Mouse (Mus musculus): Measurements from ENCODE around the gene Shbg.
A peak's percentile ranks its signal among the peaks of the same experiment; 100 is the strongest.
"Not testable (repeated sequence)": the region's sequence is repeated elsewhere in the genome, so short reads cannot be mapped to it uniquely, and the experiment has no call there.

The Shbg gene

DNA sequence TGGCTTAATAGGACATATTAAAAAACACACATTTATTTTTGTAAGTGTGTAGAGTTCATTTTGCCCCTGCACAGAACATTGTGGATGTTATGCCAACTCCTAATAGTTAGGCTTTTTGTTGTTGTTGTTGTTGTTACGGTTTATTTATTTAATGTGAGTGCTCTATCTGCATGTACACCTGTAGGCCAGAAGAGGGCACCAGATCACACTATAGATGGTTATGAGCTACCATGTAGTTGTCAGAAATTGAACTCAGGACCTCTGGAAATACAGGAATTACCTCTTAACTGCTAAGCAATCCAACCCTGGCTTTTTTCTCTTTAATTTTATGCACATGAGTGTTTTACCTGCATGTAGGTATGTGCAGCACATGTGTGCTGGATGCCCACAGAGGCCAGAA lies 12.1 kb upstream of the Shbg start:
- DNase-seq = peak; percentile 21

GRCm38 (mm10) chr11:69628286-69628685 lies 10.6 kb upstream of the Shbg start:
- peak; percentile 89 for DNase-seq

DNA sequence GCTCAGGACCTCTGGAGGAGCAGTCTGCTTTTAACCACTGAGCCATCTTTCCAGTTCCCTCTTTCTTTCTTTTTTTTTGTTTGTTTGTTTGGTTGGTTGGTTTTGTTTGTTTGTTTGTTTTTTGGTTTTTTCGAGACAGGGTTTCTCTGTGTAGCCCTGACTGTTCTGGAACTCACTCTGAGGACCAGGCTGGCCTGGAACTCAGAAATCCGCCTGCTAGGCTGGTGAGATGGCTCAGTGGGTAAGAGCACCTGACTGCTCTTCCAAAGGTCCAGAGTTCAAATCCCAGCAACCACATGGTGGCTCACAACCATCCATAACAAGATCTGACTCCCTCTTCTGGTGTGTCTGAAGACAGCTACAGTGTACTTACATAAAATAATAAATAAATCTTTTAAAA lies 6.6 kb upstream of the Shbg start:
- DNase-seq = not testable (repeated sequence)

DNA sequence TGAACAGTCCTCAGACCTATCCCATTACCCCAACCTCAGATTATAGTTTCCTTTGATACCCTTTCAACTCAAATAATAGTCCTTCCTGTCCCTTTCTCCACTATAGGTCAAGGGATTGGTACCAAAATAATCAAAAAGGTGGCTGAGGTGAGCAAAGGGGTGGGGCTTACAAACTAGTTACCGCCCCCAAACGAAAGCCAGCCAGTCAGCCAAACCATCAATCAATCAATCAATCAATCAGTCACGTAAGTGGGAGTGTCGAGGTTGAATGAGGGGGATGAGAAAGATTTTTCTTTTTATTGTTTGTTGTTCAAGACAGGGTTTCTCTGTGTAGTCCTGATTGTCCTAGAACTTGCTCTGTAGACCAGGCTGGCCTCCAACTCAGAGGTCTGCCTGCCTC lies 5.3 kb upstream of the Shbg start:
- no peak for DNase-seq

DNA sequence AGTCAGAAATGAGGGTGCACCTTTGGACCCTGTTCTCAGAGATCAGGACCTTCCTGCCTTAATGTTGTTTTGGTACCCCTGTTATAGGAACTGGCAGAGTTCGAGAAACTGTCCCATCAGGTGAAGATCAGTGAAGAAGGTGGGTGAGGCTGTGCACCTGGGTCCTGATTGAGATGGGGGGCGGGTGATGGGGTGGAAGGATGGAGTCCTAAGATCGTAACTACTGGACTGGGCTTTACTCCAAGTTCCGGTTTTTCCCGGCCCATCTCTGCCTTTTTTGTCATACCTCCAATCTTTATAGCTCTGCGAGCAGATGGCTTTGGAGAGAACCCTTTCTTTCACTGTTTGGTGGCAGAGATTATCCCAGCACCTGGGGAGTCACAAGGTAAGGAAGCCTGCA lies 4.7 kb upstream of the Shbg start:
- DNase-seq = no peak

DNA sequence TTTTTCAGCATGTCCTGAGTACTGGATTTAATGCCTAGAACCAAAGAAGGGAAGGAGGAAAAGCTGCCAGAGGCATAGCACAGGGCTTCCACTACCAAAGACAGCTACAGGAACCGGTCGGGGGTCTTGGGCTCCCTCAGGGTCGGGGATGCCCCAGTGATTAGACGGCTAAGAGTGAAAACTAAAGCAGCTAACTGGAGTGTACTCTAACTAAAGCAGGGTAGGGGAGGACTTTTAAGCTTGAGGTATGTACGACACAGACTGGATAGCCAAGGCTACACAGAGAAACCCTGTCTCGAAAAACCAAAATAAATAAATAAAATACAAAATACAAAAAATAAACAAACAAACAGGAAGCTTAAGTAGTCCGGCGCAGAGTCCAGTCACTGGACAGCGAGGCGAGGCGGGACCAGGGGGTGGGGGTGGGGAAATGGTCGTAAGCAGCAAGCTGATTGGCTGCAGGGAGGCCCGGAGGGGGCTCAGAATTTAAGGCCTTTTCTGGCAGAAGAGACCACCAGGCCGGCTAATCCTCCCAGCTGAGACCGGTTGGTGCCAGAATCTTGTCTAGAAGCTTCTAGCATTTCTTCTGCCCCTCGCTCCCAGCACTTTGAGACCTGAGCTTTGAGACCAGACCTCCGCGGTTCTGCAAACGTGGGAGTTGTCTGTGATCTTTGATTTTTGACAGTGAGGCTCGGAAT lies 4.0 kb upstream of the Shbg start, which contains the start of gene Sat2:
Sat2 (plus strand) TSS at position 454 of the 698 bp plus-strand sequence.
- peak; percentile 93 for DNase-seq

- no peak for DNase-seq
Measured at GRCm38 (mm10) chr11:69620394-69621081, 2.8 kb upstream of the Shbg start.

- DNase-seq = no peak
Measured at GRCm38 (mm10) chr11:69616781-69617180, 924 bp downstream of the Shbg start.

DNA sequence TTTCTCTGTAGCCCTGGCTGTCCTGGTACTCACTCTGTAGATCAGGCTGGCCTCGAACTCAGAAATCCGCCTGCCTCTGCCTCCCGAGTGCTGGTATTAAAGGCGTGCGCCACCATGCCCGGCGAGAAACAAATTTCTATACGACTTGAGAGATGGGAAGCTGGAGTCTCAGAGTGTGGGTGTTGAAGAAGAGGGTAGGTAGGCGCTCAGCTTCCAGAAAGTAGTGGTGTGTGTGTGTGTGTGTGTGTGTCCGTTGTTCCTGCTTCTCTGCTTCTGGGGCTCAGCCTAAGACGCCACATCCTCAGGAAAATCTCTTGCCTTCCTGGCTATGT lies 3.5 kb downstream of the Shbg start:
- DNase-seq = not testable (repeated sequence)

- DNase-seq = peak; percentile 86
Measured at GRCm38 (mm10) chr11:69613553-69614256, 4.0 kb downstream of the Shbg start.

DNA sequence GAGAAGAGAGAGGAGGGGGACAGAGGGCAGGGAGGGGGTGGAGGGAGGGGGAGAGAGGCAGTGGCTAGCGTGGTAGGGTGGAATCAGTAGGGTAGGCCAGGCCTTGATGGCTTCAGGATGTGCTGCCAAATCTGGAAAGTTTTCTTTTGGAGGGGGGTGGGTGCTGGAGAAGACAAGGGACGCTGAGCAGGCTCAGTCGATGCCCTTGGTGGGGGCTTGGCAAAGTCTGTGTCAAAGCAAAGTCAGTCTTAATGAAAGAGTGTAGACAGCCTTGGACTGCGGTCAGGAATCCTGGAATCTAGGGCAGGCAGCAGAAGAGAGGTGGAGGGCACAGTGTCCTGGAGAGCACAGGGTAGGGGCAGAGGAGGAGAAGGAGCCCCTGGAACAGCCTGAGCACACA lies 6.8 kb downstream of the Shbg start:
- no peak for DNase-seq

DNA sequence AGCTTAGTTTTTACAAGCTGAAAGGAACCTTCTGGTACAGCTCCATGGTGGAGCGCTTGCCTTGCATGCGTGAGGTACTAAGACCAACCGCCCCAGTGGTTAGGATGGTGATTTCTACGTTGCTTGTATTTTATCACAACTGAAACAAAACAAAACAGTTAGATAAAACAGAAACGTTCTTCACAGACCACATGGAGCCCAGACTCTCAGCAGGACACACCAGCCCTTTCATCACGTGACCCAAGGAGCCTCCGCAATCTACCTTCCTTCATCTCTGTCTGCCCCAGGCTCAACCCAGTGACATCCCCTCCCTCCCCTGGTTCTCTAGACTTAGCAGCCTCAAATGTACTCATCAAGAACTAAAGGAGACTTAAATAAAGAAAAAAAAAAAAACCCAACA lies 8.3 kb downstream of the Shbg start:
- DNase-seq = no peak

GRCm38 (mm10) chr11:69608525-69608924 lies 9.2 kb downstream of the Shbg start:
- no peak for DNase-seq

DNA sequence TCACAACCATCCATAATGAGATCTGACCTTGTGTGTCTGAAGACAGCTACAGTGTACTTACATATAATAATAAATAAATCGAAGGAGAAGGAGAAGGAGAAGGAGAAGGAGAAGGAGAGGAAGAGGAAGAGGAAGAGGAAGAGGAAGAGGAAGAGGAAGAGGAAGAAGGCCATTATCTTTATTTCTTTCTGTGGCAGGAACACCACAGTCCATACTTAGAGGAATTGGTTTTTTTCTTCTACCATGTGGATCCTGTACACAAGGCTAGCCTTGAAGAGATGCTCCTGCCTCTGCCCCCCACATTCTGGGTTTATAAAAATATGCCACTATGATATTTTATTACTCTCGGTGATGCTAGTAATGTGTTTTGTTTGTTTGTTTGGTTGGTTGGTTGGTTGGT lies 10.9 kb downstream of the Shbg start:
- DNase-seq = no peak

GRCm38 (mm10) chr11:69606491-69606795 lies 11.3 kb downstream of the Shbg start:
- no peak for DNase-seq

DNA sequence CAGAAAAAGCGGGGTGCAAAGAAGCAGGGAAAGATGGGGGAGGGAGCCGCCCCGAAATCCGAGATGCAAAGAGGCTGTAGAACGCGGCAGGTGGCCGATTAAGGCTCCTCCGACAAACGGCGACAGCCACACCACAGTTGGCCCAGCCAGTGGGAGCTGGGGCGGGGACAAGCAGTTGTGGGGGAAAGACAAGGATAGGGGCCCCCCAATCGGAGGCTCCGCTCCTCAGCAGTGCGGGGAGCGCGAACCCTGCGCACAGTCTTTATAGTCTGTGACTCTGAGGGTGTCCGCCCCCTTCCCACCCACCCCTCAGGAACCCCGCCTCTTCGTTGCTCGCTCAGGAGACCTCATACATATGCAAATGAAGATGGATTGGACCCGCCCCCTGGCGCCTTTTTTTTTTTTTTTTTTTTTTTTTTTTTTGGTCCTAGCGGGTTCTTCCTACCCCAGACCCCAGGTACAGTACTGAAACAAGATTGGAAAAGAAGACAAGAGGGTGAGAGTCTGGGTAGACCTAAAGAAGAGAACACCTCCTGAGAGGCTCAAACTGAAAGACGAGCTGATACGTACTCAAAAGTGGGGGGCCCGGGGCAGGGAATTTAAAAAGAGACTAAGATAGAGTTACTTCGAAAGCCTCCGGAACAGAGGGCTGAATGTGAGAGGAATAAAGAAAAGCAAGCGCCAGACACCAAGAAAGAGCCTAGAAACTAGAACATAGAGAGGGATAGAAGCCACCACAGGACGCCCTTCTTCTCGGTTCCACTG lies 11.8 kb downstream of the Shbg start, which contains the start of gene Atp1b2:
Atp1b2 (minus strand) TSS at position 217 of the 765 bp plus-strand sequence.
- DNase-seq = peak; percentile 87

GRCm38 (mm10) chr11:69604795-69605664 lies 12.7 kb downstream of the Shbg start:
- peak; percentile 39 for DNase-seq

- DNase-seq = no peak
Measured at GRCm38 (mm10) chr11:69604347-69604746, 13.4 kb downstream of the Shbg start.

DNA sequence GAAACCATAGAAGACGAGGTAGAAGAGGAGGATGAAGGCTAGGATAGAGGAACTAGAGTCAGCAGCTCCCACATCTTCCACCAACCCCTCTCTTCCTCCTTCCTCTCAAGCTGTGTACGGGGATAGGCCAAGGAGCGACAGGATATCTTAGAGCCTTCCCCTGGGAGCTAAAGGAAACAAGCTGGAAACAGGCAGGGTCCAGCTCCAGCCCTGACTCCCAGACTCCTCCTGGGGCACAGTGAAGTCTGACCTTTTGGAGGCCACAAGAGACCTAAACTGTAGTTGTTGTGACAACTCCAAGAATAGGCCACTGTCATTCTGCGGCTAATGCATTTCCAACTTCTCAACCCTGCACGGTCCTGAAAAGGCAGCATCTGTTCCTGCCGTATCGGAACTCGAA lies 14.2 kb downstream of the Shbg start:
- DNase-seq = no peak

- DNase-seq = no peak
Measured at GRCm38 (mm10) chr11:69601768-69602167, 15.9 kb downstream of the Shbg start.

DNA sequence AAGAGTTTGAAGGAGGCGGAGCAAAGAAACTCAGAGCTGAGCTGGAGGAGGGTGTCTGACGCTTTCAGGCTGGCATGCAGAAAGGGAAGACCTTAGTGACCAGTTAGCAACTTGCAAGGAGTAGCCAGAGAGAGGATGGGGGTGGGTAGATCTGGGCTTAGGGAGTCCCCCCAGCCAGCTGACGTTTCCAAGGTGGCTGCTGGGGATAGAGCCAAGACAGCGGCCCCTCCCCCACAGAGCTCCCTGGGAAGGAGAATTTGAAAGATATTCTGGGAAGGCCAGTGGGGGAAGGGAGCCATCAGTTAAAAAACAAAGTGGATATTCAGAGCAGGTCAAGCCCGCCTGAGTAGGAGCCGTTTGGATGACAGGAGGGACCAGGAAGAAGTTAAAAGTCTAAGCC lies 17.6 kb downstream of the Shbg start:
- peak; percentile 83 for DNase-seq

DNA sequence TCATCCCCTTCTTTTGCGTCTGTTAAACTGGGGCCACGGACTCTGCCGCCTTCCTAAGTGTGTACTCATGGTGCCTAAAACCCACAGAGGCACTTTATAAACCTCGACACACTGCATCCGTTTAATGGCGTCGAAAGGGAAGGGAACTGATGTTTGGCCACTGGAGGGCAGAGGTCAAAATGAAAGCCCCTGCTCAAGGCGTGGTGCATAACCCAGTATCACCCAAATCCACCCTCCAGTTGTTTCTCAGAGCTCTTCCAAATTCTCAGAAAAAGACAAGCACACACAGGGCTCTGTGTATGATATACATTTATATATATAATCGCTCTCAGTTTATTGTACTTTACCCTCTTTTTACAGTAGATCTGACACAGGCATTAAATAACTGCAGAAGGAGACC lies 18.3 kb downstream of the Shbg start:
- DNase-seq = peak; percentile 36

All from embryo, embryonic 11 days (tissue).